Mouse (Mus musculus) midbrain, embryonic 15.5 days (tissue): ENCODE data around the gene Cdk5. TPM values are rescaled to one million over a fixed set of nuclear protein-coding genes. Genes with fewer than 3 reads are reported as not detected.

Experiments
- ATAC-seq: fragments of 200-750 bp; cut with Nextera tagmentation; replicated peaks from 2 replicates; pipeline ENCODE4 v1.8.0; 2017; ENCODE audit warnings: moderate TSS enrichment
- H3K27ac ChIP-seq: fragments of 300-500 bp; sonication (generic); 2 replicates; pipeline ENCODE4 v1.5.1; 2015; ENCODE audit warnings: mild to moderate bottlenecking, inconsistent platforms
- H3K27me3 ChIP-seq: fragments of 300-500 bp; sonication (generic); replicated peaks from 2 replicates; pipeline ENCODE4 v1.6.1; 2015; ENCODE audit warnings: inconsistent platforms
- H3K36me3 ChIP-seq: fragments of 300-500 bp; sonication (generic); replicated peaks from 2 replicates; pipeline ENCODE4 v1.6.1; 2015; ENCODE audit warnings: inconsistent platforms
- H3K4me1 ChIP-seq: fragments of 300-500 bp; sonication (generic); 2 replicates; pipeline ENCODE4 v1.6.1; 2015; ENCODE audit warnings: inconsistent platforms
- H3K4me2 ChIP-seq: fragments of 300-500 bp; sonication (generic); 2 replicates; pipeline ENCODE4 v1.6.1; 2015; ENCODE audit warnings: inconsistent platforms, mild to moderate bottlenecking, moderate library complexity
- H3K4me3 ChIP-seq: fragments of 300-500 bp; sonication (generic); 2 replicates; pipeline ENCODE4 v1.5.1; 2015; ENCODE audit warnings: mild to moderate bottlenecking, inconsistent platforms
- H3K9ac ChIP-seq: fragments of 300-500 bp; sonication (generic); 2 replicates; pipeline ENCODE4 v1.6.1; 2015; ENCODE audit warnings: mild to moderate bottlenecking, inconsistent platforms
- H3K9me3 ChIP-seq: fragments of 300-500 bp; sonication (generic); 2 replicates; pipeline ENCODE4 v1.6.1; 2016; ENCODE audit warnings: inconsistent platforms
- WGBS: fragments of 180-500 bp; shearing (Covaris S2); methylation state at CpG from one replicate; pipeline ENCODE4 v1.1.7; 2015; ENCODE audit warnings: mixed read lengths; 5-methylcytosine and 5-hydroxymethylcytosine counted together
- polyA plus RNA-seq: library from polyadenylated mRNA; unstranded; fragments of >200 nt; fragmentation: Nextera tagmentation; extraction: Ambion mirVana; gene quantifications from 2 replicates; pipeline ENCODE4 v1.2.1, GENCODE M21; 2015

Gene Cdk5
- polyA plus RNA-seq, 1 experiment from 2014 or later: 120 TPM

DNA sequence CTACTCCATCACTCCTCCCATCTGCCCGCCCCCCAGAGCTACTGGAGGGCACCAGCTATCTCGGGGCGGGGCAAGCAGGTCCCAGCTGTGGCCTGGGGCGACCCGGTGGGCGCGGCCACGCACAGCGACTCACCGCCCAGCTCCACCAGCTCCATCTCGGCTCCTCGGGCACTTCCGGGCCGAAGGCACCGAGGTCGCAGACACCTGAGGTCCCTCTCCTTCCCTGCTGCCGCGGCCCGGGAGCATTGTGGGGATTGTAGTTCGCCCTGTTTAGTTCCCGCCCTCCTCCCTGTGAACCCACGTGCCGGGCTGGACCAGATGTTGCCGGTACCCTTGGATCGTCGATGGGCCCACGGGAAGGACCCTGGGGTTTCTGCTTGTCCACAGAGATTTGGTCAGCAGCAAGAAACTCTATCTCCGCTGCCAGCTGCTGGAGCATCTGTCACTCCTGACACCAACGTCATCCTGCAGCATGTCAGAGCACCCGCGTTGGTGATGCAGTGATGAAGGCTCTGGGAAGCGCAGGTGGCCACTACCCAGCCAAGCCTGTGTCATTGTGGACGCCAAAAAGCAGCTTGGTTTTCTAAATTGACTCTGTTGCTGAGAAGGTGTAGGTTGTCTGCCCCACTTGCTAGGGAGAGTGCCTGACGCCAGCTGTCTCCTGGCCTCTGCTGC lies 24.4 kb upstream of the Cdk5 start, which contains the start of gene Tmub1:
Tmub1 (minus strand) TSS at position 231 of the 675 bp plus-strand sequence.
- Histone ChIP-seq H3K4me1 (peaks cover 39% of the 10 kb centered on the region), H3K9me3 (no peaks in the 10 kb centered on the region), H3K36me3 (0 out of 2 replicates have a peak, but pooled peaks cover 3% of the 10 kb centered on the region), H3K27me3 (no peaks in the 10 kb centered on the region), H3K4me3 (peak within 1 kb of the TSS; percentile 60), H3K4me2 (peak within 1 kb of the TSS; percentile 89), H3K27ac (peak within 1 kb of the TSS; percentile 51), H3K9ac (peak within 1 kb of the TSS; percentile 63)
- ATAC-seq: peak; percentile 59
- 2% methylated on average over 32 of the region's 34 CpGs for WGBS

DNA sequence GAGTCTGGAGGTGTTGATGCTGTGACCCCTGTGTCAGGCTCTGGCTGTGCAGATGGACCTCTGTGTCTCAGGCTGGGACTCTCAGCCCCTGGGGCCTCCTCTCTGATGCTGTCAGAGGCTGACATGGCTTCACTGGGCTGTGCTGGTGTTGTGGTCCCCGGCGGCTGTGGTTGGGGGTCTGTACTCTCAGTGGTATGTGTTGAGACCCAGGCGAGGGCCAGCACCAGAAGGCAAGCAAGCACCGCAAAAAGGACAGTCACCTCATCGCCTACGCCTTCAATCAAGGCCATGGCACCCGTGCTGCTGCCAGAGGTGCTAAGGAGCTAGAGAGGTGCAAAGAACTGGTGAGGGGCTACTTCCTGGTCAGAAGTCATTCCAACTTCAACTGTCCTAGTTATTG lies 23.3 kb upstream of the Cdk5 start:
- no peak for ATAC-seq
- Histone ChIP-seq H3K4me3 (no peak overlapping the region), H3K9ac (no peak overlapping the region), H3K36me3 (0 out of 2 replicates have a peak, but pooled peaks cover 3% of the 10 kb centered on the region), H3K4me1 (peaks cover 39% of the 10 kb centered on the region), H3K27ac (no peak overlapping the region), H3K4me2 (peak overlapping the region; percentile 89), H3K9me3 (no peaks in the 10 kb centered on the region), H3K27me3 (no peaks in the 10 kb centered on the region)
- 92% methylated on average over 7 of the region's 7 CpGs for WGBS

DNA sequence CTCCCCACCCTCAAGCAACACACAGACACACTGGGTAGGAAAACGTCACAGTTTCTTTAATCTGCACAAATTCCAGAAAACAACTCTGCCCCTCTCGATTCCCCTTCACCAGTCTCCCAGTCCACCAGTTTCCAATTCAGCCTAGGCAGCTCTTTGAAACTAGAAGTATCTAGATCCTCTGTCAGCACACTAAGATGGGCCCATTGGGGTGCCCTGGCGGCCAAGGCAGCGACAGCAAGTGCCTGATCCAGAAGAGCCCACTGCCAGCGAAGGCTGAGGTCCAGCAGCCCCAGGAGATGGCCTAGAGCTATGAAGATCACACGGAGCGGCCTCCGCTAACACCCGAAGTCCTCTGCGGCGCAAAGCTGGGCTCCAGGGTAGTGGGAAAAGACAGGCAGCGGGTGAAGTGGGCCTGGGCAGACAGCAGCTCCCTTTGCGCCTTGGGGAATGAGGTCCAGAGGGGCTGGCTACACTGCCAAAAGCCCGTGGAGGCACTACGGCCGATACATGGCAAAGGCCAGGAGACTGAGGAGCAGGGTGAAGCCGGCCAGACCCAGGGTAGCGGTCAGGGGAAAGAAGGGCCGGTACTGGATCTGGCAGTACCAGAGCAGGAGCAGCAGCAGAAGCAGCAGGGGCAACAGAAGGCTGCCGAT lies 22.2 kb upstream of the Cdk5 start:
- Histone ChIP-seq H3K27ac (peak overlapping the region; percentile 88), H3K9ac (peak overlapping the region; percentile 90), H3K36me3 (0 out of 2 replicates have a peak, but pooled peaks cover 3% of the 10 kb centered on the region), H3K4me1 (peaks cover 36% of the 10 kb centered on the region), H3K27me3 (no peaks in the 10 kb centered on the region), H3K4me2 (peak overlapping the region; percentile 96), H3K9me3 (no peaks in the 10 kb centered on the region), H3K4me3 (peak overlapping the region; percentile 74)
- WGBS: 57% methylated on average over 20 of the region's 20 CpGs
- ATAC-seq: 0 out of 2 replicates have a peak, but pooled peaks have one; percentile 0

DNA sequence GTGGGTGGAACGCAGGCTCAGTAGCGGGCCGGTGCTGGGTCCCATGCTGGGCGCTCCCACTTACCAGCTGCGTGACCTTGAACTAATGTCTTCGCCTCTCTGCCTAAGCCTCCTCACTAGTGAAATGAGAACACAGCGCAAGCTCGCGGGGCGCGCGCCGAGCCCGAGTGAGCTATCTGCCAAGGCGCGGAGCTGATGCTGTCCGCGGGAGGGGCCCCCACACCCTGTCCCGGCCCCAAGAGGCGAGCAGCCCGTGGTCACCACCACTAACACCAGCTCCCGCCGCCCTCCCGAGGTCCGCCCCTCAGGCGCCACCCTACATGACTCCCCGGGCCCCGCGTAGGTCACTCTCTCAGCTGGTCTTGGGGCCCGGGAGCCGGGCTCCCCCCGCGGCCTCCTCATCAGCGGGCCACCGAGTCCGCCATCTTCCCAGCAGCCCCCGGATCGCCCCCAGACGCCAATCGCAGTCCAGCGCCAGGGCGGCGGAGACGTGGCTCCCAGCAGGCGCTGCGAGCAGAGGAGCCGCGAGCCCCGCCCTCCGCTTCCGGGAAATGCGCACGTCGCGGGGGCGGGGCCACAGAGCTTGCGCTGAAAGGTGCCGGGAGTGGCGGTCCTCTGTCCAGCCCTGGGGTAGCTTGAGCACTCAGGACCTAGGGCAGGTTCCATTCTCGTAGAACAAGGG lies 21.6 kb upstream of the Cdk5 start, which contains the start of gene Fastk:
Fastk (minus strand) TSS at position 542 of the 682 bp plus-strand sequence.
- peak within 1 kb of the TSS; percentile 88 for H3K27ac ChIP-seq
- 0 out of 2 replicates have a peak, but pooled peaks cover 3% of the 10 kb centered on the region for H3K36me3 ChIP-seq
- H3K4me2 ChIP-seq: peak within 1 kb of the TSS; percentile 96
- peak within 1 kb of the TSS; percentile 90 for H3K9ac ChIP-seq
- H3K4me1 ChIP-seq: peaks cover 36% of the 10 kb centered on the region
- under 1% methylated on average over 60 of the region's 60 CpGs for whole genome bisulfite sequencing
- H3K4me3 ChIP-seq: peak within 1 kb of the TSS; percentile 74
- no peaks in the 10 kb centered on the region for H3K27me3 ChIP-seq
- peak; percentile 80 for ATAC-seq
- no peaks in the 10 kb centered on the region for H3K9me3 ChIP-seq

DNA sequence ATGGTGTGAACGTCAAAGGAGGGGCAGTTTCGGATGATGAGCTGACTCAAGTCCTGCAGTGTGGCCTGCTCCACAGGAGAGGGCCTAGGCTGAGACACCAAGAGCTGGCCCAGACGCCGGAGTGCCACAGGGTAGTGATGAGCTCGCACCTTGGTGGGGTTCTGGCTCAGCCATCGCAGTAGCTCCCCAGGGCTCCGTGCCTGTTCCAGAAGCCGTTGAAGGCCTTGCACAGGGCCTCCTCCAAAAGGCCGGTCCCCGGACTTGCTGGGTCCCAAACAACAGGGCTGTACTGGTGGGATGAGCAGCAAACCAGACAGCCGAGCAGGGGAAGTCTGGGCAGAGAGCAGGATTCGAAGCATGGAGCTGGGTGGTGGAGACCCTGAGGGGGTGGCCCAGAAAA lies 20.6 kb upstream of the Cdk5 start:
- H3K9me3 ChIP-seq: no peaks in the 10 kb centered on the region
- 0 out of 2 replicates have a peak, but pooled peaks cover 3% of the 10 kb centered on the region for H3K36me3 ChIP-seq
- peak overlapping the region; percentile 74 for H3K4me3 ChIP-seq
- no peak overlapping the region for H3K27ac ChIP-seq
- peak overlapping the region; percentile 90 for H3K9ac ChIP-seq
- no peak for ATAC-seq
- H3K27me3 ChIP-seq: no peaks in the 10 kb centered on the region
- H3K4me2 ChIP-seq: peak overlapping the region; percentile 96
- H3K4me1 ChIP-seq: peaks cover 36% of the 10 kb centered on the region
- WGBS: 85% methylated on average over 12 of the region's 12 CpGs

DNA sequence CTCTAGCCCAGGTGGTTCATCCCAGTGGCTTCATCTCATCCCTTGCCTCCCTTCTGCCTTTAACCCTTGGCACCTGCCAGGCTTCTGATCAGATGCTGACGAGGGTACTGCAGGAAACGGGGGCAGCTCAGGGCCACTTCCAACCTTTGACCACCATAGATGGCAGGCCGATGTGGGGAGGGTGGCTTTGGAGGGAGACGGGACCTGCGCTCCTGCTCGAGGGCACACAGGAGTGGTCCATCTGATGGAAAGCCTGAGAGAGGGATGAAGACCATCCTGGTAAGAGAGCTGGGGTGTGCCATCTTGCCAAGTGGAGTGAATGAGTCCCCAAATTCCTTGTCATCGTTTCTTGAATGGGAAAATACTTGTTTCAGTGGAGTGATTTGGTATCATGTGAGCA lies 19.9 kb upstream of the Cdk5 start:
- no peak overlapping the region for H3K9ac ChIP-seq
- H3K4me1 ChIP-seq: peaks cover 35% of the 10 kb centered on the region
- H3K27ac ChIP-seq: no peak overlapping the region
- H3K27me3 ChIP-seq: no peaks in the 10 kb centered on the region
- 0 out of 2 replicates have a peak, but pooled peaks cover 3% of the 10 kb centered on the region for H3K36me3 ChIP-seq
- H3K9me3 ChIP-seq: no peaks in the 10 kb centered on the region
- no peak for ATAC-seq
- H3K4me3 ChIP-seq: no peak overlapping the region
- 91% methylated on average over 7 of the region's 7 CpGs for WGBS
- no peak overlapping the region for H3K4me2 ChIP-seq

DNA sequence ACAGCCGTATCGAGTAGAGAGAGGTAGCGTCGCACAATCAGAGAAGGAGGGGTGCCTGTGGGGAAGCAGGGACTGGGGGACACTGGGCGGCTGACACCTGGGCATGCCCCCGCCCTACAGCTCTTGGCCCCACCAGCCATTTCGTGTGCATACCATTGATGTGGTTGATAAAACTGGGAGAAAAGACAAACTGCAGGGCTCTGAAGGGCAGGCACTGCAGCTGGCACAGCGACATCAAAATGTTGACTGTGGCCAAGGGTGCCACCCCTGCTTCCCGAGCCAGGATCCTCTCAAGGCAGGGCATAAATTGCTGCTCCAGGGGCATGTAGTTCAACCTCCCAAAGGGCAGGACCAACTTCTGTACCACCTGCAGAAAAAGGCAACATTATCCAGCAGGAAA lies 18.7 kb upstream of the Cdk5 start:
- Histone ChIP-seq H3K27ac (no peak overlapping the region), H3K36me3 (0 out of 2 replicates have a peak, but pooled peaks cover 3% of the 10 kb centered on the region), H3K4me2 (no peak overlapping the region), H3K4me3 (no peak overlapping the region), H3K27me3 (no peaks in the 10 kb centered on the region), H3K4me1 (peaks cover 26% of the 10 kb centered on the region), H3K9ac (no peak overlapping the region), H3K9me3 (no peaks in the 10 kb centered on the region)
- ATAC-seq: no peak
- WGBS: 85% methylated on average over 9 of the region's 9 CpGs

DNA sequence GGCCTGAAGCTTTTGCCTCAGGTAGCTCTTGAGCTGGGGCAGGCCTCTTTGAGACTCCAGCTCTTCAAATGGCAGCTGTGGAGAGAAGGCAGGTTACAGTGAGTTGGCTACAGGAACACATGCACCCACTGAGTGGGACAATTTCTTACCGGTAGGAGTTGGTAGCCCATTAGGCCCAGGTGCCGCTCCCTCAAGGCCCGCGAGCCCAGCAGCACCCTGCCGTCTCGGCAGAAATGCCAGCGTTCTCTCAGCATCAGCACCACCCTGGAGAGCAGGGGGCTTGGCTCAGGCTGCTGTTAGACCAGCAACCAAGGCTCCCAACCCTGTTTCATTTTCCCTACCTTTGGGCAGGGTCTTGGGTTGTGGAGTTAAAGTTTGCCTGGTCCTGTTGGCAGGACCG lies 17.9 kb upstream of the Cdk5 start:
- Histone ChIP-seq H3K27me3 (no peaks in the 10 kb centered on the region), H3K4me3 (no peak overlapping the region), H3K9ac (no peak overlapping the region), H3K27ac (no peak overlapping the region), H3K4me1 (peaks cover 20% of the 10 kb centered on the region), H3K36me3 (0 out of 2 replicates have a peak, but pooled peaks cover 3% of the 10 kb centered on the region), H3K9me3 (no peaks in the 10 kb centered on the region), H3K4me2 (no peak overlapping the region)
- no peak for ATAC-seq
- WGBS: 91% methylated on average over 8 of the region's 8 CpGs

DNA sequence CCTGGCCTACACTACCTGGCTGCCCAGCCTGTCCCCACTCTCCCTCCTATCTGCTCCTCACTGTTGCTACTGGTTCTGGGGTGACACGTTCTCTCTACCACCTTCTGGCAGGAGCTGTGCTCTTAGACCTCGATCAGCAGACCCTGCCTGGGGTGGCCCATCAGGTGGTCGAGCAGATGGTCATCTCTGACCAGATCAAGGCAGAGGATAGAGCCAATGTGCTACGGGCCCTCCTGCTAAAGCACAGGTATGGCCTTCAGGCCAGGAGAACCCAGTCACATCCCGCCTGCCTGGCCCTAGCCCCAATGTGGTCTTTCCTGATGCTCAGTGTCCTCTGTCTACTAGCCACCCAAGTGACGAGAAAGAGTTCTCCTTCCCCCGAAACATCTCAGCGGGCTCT lies 10.7 kb upstream of the Cdk5 start:
- H3K4me3 ChIP-seq: no peak overlapping the region
- no peak overlapping the region for H3K9ac ChIP-seq
- WGBS: 89% methylated on average over 8 of the region's 8 CpGs
- H3K4me1 ChIP-seq: no peaks in the 10 kb centered on the region
- no peak overlapping the region for H3K27ac ChIP-seq
- H3K27me3 ChIP-seq: no peaks in the 10 kb centered on the region
- H3K9me3 ChIP-seq: no peaks in the 10 kb centered on the region
- no peak overlapping the region for H3K4me2 ChIP-seq
- ATAC-seq: no peak
- 0 out of 2 replicates have a peak, but pooled peaks cover 12% of the 10 kb centered on the region for H3K36me3 ChIP-seq

DNA sequence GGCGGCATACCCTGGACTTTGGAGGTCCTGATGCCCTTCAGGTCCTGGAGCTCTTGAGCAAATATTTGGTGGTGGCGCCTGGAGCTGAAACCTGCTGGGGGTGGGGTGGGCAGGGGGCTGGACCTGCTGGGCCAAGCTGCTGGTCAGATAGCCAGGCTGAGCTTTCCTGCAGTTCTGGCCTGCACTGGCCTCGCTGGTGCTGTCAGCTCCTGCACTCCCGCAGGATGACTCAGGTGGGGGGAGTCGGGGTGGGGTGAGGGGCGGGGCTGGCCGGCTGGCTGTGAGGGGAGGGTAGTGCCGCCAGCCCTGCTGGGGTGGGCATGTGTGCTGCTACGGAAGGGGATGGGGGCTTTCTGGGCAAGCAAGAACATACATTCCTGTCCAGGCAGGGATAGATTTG lies 5.3 kb upstream of the Cdk5 start:
- Histone ChIP-seq H3K27ac (no peak overlapping the region), H3K27me3 (peaks cover 7% of the 10 kb centered on the region; the same call in 1 of the 2 replicates), H3K36me3 (0 out of 2 replicates have a peak, but pooled peaks cover 8% of the 10 kb centered on the region), H3K4me3 (no peak overlapping the region), H3K9me3 (no peaks in the 10 kb centered on the region), H3K9ac (no peak overlapping the region), H3K4me1 (peaks cover 46% of the 10 kb centered on the region), H3K4me2 (0 out of 2 replicates have a peak overlapping the region, but pooled peaks have one; percentile 25)
- WGBS: 18% methylated on average over 9 of the region's 9 CpGs
- ATAC-seq: no peak

DNA sequence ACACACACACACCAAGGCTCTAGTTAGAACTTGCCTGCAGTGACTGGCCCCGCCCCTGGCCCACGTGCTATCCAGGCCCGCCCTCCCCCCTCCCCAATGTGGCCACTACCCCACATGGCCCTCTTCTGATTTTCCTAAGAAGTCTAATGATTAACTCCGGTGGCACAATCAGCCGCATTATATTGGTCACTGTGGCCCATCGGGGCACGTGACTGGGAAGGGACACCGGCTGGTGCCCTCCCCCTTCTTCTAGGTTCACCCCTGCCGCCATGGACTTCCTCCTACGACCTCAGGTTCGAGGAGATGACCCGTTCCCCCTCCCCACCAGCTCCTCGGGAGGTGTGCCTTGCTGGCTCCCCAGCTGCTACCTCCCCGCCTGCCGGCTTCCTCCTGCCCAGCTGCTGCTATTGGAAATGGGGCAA lies 4.7 kb upstream of the Cdk5 start:
- peaks cover 46% of the 10 kb centered on the region for H3K4me1 ChIP-seq
- no peak overlapping the region for H3K4me3 ChIP-seq
- H3K9ac ChIP-seq: no peak overlapping the region
- H3K27me3 ChIP-seq: peaks cover 7% of the 10 kb centered on the region; the same call in 1 of the 2 replicates
- peak overlapping the region; percentile 25; the same call in 1 of the 2 replicates for H3K4me2 ChIP-seq
- 0 out of 2 replicates have a peak, but pooled peaks cover 8% of the 10 kb centered on the region for H3K36me3 ChIP-seq
- H3K27ac ChIP-seq: no peak overlapping the region
- ATAC-seq: no peak
- 9% methylated on average over 15 of the region's 15 CpGs for WGBS
- H3K9me3 ChIP-seq: no peaks in the 10 kb centered on the region

DNA sequence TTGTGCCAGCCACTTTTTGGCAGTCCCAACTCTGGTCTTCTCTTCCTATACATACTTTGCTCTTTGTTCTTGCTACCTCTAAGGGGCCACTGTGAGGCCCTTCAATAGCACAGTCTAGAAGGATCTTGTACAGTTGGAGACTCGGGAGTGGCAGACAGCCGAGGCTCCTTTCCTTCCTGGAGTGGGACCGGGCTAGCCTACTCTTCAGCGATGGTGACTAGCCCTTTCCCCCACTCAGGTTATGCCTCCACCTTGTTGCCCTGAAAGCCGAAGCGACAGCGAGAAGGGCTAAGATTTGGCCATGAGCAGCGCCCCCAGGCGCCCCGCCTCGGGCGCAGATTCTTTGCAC lies 3.9 kb upstream of the Cdk5 start:
- H3K9ac ChIP-seq: no peak overlapping the region
- no peak overlapping the region for H3K4me2 ChIP-seq
- 0 out of 2 replicates have a peak, but pooled peaks cover 3% of the 10 kb centered on the region for H3K36me3 ChIP-seq
- peaks cover 54% of the 10 kb centered on the region for H3K4me1 ChIP-seq
- no peaks in the 10 kb centered on the region for H3K9me3 ChIP-seq
- WGBS: 17% methylated on average over 12 of the region's 12 CpGs
- ATAC-seq: no peak
- H3K4me3 ChIP-seq: no peak overlapping the region
- H3K27me3 ChIP-seq: peaks cover 7% of the 10 kb centered on the region; the same call in 1 of the 2 replicates
- H3K27ac ChIP-seq: no peak overlapping the region
